ENCODE assay signal across 10 mouse cellular contexts in the genomic region with DNA sequence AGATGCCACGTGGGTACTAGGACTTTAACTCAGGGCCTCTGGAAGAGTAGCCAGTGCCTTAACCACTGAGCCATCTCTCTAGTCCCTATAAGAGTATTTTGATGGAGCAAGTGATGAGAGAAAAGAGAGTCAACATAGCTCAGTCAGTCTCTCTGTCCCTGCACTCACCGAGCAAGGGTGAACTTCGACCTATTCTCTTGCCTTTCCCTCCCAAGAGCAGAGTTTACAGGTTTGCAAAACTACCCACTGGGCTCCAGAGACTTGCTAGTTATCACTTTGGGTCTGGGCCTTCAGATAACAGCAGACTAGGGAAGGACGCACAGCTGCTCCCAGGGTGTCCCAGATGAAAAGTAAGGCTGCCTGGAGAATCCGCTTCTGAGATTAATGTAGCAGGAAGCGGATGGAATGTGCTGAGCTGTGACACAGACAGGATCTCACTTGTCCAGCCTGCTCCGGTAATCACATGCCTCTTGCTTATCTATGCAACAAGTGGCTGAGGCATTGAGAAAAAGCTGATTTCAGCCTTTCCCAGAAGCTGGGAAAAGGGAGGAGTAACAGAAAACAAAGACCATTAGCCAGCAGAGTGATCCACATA. TPM values are rescaled to one million over a fixed set of nuclear protein-coding genes. Genes with fewer than 3 reads are reported as not detected.
DNase-seq lines count a peak whose midpoint lies in the region; ATAC-seq and TF ChIP-seq lines count a peak whose summit lies in the region.
"Had no signal": no experiment of that assay in that cellular context is flagged by ENCODE, and none has a peak within 500 bp of the region (broad histone marks: within the 10 kb centered on the region; RNA-seq: fewer than 3 reads in every experiment).

No protein-coding gene starts in this region.

- no peak overlapping the region for H3K27ac ChIP-seq in liver, embryonic 11.5 days (ENCODE audit: low read depth, low read length)
- H3K27ac ChIP-seq in forebrain, embryonic 14.5 days (ENCODE audit: low read depth, low read length) = no peak overlapping the region

- H3K9me3 ChIP-seq in liver, embryonic 11.5 days (ENCODE audit: control insufficient read depth, low read length) = no peaks in the 10 kb centered on the region
- H3K9me3 ChIP-seq in forebrain, embryonic 14.5 days (replicated peaks; ENCODE audit: control insufficient read depth, low read length) = no peaks in the 10 kb centered on the region

- H3K27me3 ChIP-seq in liver, embryonic 11.5 days (replicated peaks; ENCODE audit: control insufficient read depth, insufficient read depth, low read length) = no peaks in the 10 kb centered on the region
- H3K27me3 ChIP-seq in forebrain, embryonic 14.5 days (replicated peaks; ENCODE audit: control insufficient read depth, insufficient read depth, low read length) = no peaks in the 10 kb centered on the region
- H3K27me3 ChIP-seq: CH12.LX had no signal

- no peak overlapping the region for H3K9ac ChIP-seq in liver, embryonic 11.5 days (ENCODE audit: low read depth, low read length)
- no peak overlapping the region for H3K9ac ChIP-seq in forebrain, embryonic 14.5 days (ENCODE audit: low read length)

- WGBS in lung, adult 2 months = 26% methylated on average over 7 of the region's 7 CpGs
- WGBS in liver, embryonic 11.5 days = 27% methylated on average over 7 of the region's 7 CpGs
- 59% methylated on average over 7 of the region's 7 CpGs for WGBS in forebrain, embryonic 14.5 days

- H3K4me1 ChIP-seq in lung, adult 2 months (ENCODE audit: control insufficient read depth, insufficient read depth, low read length) = no peaks in the 10 kb centered on the region
- H3K4me1 ChIP-seq in liver, embryonic 11.5 days (replicated peaks; ENCODE audit: control insufficient read depth, insufficient read depth, low read length) = peaks cover 5% of the 10 kb centered on the region; the same call in 1 of the 2 replicates
- no peaks in the 10 kb centered on the region for H3K4me1 ChIP-seq in forebrain, embryonic 14.5 days (ENCODE audit: control insufficient read depth, insufficient read depth, low read length)

- peak; percentile 6 to 16 for DNase-seq in lung, adult 18-20 months
- no peak for DNase-seq in lung, adult 2 months
- DNase-seq in heart, postnatal 14 days = peak; percentile 17 to 31
- DNase-seq in liver, embryonic 11.5 days (ENCODE audit: low spot score) = peak; percentile 35
- DNase-seq in testis, postnatal 10 days (ENCODE audit: low spot score) = peak; percentile 53
- DNase-seq in right cerebral cortex, postnatal 25 days = no peak
- no peak for DNase-seq in forebrain, embryonic 14.5 days (ENCODE audit: low spot score)
- DNase-seq in gastrocnemius, adult 8-10 months (ENCODE audit: low spot score in 2 of 2) = no peak

- TF ChIP-seq CTCF in lung, adult 2 months (IDR thresholded peaks at IDR 0.05; ENCODE audit: insufficient read depth, low read length) = no peak

- no peak overlapping the region for H3K4me3 ChIP-seq in lung, adult 2 months (replicated peaks; ENCODE audit: extremely low read depth, low read depth, low read length)
- no peak overlapping the region for H3K4me3 ChIP-seq in liver, embryonic 11.5 days (ENCODE audit: low read depth, low read length)
- H3K4me3 ChIP-seq in forebrain, embryonic 14.5 days (ENCODE audit: low read depth, low read length) = no peak overlapping the region

- intact Hi-C loops in heart, postnatal 14 days (cut with DNase I) = no loop called here

- TF ChIP-seq POLR2A in lung, adult 2 months (IDR thresholded peaks at IDR 0.05; ENCODE audit: borderline replicate concordance, extremely low read depth, low read depth, low read length) = no peak

- H3K36me3 ChIP-seq in liver, embryonic 11.5 days (ENCODE audit: control insufficient read depth, insufficient read depth, low read length) = no peaks in the 10 kb centered on the region
- H3K36me3 ChIP-seq in forebrain, embryonic 14.5 days (ENCODE audit: control insufficient read depth, insufficient read depth, low read length) = no peaks in the 10 kb centered on the region

- H3K4me2 ChIP-seq in liver, embryonic 11.5 days = no peak overlapping the region
- H3K4me2 ChIP-seq in forebrain, embryonic 14.5 days (ENCODE audit: low read length) = no peak overlapping the region

- ATAC-seq in liver, embryonic 11.5 days (replicated peaks; ENCODE audit: low FRiP score) = peak; percentile 60
- ATAC-seq in forebrain, embryonic 14.5 days = no peak

RNA-seq across cellular contexts. Expression of gene Npl, which starts 7.0 kb away (rescaled TPM):
- polyA plus RNA-seq in lung, adult 2 months (2012; rRNA removed) = 1.0 and 1.1 TPM in 2 replicates
- total RNA-seq in heart, postnatal 14 days (2021) = 1 to 10 TPM; 1.7 to 1.8 TPM
- polyA plus RNA-seq in liver, embryonic 11.5 days (2014; fragmentation: Nextera tagmentation; extraction: Ambion mirVana) = 8.0 and 11.0 TPM in 2 replicates
- 9.8 and 10.1 TPM in 2 replicates for polyA plus RNA-seq in forebrain, embryonic 14.5 days (2014; fragmentation: Nextera tagmentation; extraction: Ambion mirVana)
- 1 to 10 TPM; 1.6 to 2.7 (median 1.8) TPM for total RNA-seq in gastrocnemius, adult 8-10 months (2022)
- total RNA-seq: neutrophil, adult 5-6 weeks had no signal

RNA-seq across cellular contexts. Expression of gene Dhx9, which starts 55.4 kb away (rescaled TPM):
- polyA plus RNA-seq in lung, adult 2 months (2012; rRNA removed) = 8.0 and 16.1 TPM in 2 replicates
- total RNA-seq in heart, postnatal 14 days (2021) = 10 to 100 TPM; 58.3 to 64.8 TPM
- polyA plus RNA-seq in liver, embryonic 11.5 days (2014; fragmentation: Nextera tagmentation; extraction: Ambion mirVana) = 12.9 and 16.0 TPM in 2 replicates
- 32.9 and 42.0 TPM in 2 replicates for polyA plus RNA-seq in forebrain, embryonic 14.5 days (2014; fragmentation: Nextera tagmentation; extraction: Ambion mirVana)
- 10 to 100 TPM; 18.8 to 23.4 (median 20.3) TPM for total RNA-seq in gastrocnemius, adult 8-10 months (2022)

Comparison
In these comparisons a context has a peak if more than half of its experiments do, and no peak if none do; other contexts are left out.
1. DNase-seq: peak in lung, adult 18-20 months (2 of 2), heart, postnatal 14 days (2 of 2), liver, embryonic 11.5 days (single experiment) and testis, postnatal 10 days (single experiment); none in lung, adult 2 months (single experiment), right cerebral cortex, postnatal 25 days (single experiment), forebrain, embryonic 14.5 days (single experiment) and gastrocnemius, adult 8-10 months (0 of 2).